Mouse (Mus musculus) liver, embryonic 14.5 days (tissue): Measurements from ENCODE around the gene Tmem132d.

ENCODE experiments used
- CTCF ChIP-seq: IDR thresholded peaks from 2 replicates; pipeline ENCODE4 v1.5.1; 2016; ENCODE audit warnings: antibody characterized with exemption, low read depth, control low read depth
- EP300 ChIP-seq: IDR thresholded peaks from 2 replicates; pipeline ENCODE4 v1.6.1; 2016; ENCODE audit warnings: antibody characterized with exemption, low read depth

GRCm38 (mm10) chr5:128291191-128291590 lies 141.7 kb downstream of the Tmem132d start:
- TF ChIP-seq CTCF (no peak), EP300 (no peak)
